Mouse (Mus musculus): ENCODE data around the gene Rbm20.

DNA sequence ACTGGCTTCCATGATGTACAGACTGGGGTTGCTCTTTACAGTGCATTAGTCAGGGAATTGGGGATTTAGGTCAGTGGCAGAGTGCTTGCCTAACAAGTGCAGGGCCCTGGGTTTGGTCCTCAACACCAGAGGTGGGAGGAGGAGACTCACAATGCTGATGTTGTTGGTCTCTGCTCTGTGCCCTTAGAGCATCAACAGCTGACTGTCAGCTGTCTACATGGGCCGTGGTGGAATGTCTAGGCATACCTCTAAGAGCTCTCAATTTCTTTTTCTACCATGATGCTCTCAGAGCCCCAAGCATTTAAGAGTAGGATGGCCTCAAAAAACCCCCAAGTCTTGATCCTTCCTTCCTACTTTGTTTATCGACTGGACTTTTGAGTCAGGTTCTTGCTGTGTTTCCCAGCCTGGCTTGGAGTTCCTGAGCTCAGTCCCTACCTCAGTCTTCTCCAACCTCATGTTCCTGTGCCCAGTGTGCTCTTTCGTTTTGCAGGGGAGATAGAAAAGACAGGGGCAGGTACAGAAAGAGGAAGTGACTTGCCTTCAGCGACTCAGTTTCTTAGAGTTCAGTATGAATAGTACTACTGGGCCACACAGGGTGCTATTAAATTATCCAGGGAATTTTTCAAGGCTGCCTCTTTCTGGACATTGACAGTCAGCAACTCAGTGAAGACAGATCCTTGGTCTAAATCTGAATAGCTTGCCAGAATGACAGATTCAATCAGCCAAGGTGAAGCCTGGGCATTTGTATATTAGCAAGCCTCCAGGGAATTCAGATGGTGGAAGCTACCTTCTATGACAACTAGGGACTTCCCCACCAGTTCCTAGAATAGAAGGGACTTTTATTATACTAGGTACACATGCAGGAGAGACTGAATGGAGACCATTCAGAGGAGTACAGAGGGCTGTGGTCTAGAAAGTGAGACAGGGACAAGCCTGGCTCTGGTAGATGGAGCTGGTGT lies 192.6 kb downstream of the Rbm20 start:
- TF ChIP-seq SIN3A (IDR thresholded peaks at IDR 0.05; ENCODE audit: low read length) (no peak), ETS1 (IDR thresholded peaks at IDR 0.05; ENCODE audit: low read depth, low read length) (no peak)

Data from MEL (cell line).